Mouse (Mus musculus): ENCODE results near the gene Tmem54. TPM values are rescaled to one million over a fixed set of nuclear protein-coding genes. Genes with fewer than 3 reads are reported as not detected.

The Tmem54 gene
- total RNA-seq, 2 experiments from 2014 or later: not detected

DNA sequence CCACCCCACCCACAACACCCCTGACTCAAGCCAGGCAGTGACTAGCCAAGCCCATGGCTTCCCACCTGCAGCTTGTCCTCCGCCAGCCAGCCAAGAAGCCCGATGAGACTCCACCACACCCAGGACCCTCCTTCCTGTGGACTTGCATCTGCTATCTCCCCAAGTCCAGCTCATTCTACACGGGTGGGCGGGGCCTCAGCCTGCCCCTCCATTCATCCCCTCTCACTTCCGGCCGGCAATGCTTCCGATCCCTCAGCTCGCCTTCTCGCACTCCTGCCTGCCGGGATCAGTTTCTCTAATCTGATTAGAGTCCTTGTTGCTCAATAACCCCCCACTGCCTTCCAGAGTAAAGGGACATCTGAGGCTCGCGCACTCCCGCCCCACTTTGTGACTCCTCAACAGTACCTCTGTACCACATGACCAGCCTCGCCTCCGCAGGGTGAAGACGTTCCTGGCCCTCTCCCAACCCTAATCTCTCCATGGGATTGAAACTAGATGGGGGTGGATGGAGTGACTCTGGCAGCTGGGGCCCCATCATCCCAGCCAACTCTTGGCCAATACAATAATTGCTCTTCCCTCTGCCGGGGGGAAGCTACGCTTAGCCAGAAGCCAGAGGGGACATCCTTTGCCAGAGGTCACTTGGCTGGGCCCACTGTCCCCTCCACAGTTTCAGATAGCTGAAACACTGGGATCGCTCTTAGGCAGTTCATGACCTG, 20.5 kb downstream of the Tmem54 start:
- ATAC-seq (replicated peaks; ENCODE audit: poor library complexity, severe bottlenecking): no peak

- ATAC-seq (replicated peaks; ENCODE audit: poor library complexity, severe bottlenecking): no peak
Measured at GRCm38 (mm10) chr4:129128582-129129338, 23.4 kb downstream of the Tmem54 start.

- no peak for ATAC-seq (replicated peaks; ENCODE audit: poor library complexity, severe bottlenecking)
Measured at GRCm38 (mm10) chr4:129129387-129129786, 24.0 kb downstream of the Tmem54 start.

GRCm38 (mm10) chr4:129130149-129130548, 24.8 kb downstream of the Tmem54 start:
- ATAC-seq (replicated peaks; ENCODE audit: poor library complexity, severe bottlenecking): peak; percentile 55; the same call in 1 of the 2 replicates

DNA sequence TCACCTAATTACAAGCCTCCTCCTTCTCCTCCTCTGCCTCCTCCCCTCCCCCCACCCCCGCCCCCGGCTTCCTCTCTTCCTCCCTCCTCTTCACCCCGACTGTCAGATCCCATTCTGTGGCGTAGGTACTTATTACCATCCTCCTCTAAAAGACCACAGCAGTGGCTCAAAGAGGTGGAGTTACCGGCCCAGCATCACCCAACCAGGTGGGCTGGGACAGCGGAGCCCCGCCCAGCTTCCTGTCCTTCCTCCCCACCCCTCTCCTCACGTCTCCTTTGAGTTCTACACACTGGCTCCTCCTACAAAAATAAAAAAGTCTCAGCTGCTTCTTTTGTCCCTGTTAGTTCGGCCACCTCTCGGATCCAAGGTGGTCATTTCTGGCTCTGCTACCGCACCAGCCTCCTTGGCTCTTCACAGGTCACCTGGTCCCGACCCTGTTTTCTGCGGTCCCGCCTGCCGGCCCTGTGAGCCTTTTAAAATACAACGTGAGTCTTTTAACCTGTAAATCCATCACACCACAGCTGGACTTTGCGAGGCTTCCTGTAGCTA, 25.5 kb downstream of the Tmem54 start:
- peak; percentile 66 for ATAC-seq (replicated peaks; ENCODE audit: poor library complexity, severe bottlenecking)

GRCm38 (mm10) chr4:129134799-129135585, 29.6 kb downstream of the Tmem54 start:
- ATAC-seq (replicated peaks; ENCODE audit: poor library complexity, severe bottlenecking): peak; percentile 62

- ATAC-seq (replicated peaks; ENCODE audit: poor library complexity, severe bottlenecking): no peak
Measured at GRCm38 (mm10) chr4:129135637-129136036, 30.3 kb downstream of the Tmem54 start.

GRCm38 (mm10) chr4:129136189-129136578, 30.8 kb downstream of the Tmem54 start:
- no peak for ATAC-seq (replicated peaks; ENCODE audit: poor library complexity, severe bottlenecking)

GRCm38 (mm10) chr4:129136579-129137391, 31.4 kb downstream of the Tmem54 start, which contains the start of gene Fndc5:
Gene Fndc5, plus strand, starts transcription at chr4:129136999.
- no peak; the same call in 1 of the 2 replicates for ATAC-seq (replicated peaks; ENCODE audit: poor library complexity, severe bottlenecking)

GRCm38 (mm10) chr4:129137392-129138321, 32.3 kb downstream of the Tmem54 start:
- no peak for ATAC-seq (replicated peaks; ENCODE audit: poor library complexity, severe bottlenecking)

- no peak for ATAC-seq (replicated peaks; ENCODE audit: poor library complexity, severe bottlenecking)
Measured at GRCm38 (mm10) chr4:129139642-129140041, 34.3 kb downstream of the Tmem54 start.

- ATAC-seq (replicated peaks; ENCODE audit: poor library complexity, severe bottlenecking): no peak
Measured at GRCm38 (mm10) chr4:129140808-129141207, 35.5 kb downstream of the Tmem54 start.

- no peak for ATAC-seq (replicated peaks; ENCODE audit: poor library complexity, severe bottlenecking)
Measured at GRCm38 (mm10) chr4:129141560-129142438, 36.5 kb downstream of the Tmem54 start.

- peak; percentile 90 for ATAC-seq (replicated peaks; ENCODE audit: poor library complexity, severe bottlenecking)
Measured at GRCm38 (mm10) chr4:129142439-129143045, 37.2 kb downstream of the Tmem54 start.

GRCm38 (mm10) chr4:129143509-129143908, 38.2 kb downstream of the Tmem54 start:
- ATAC-seq (replicated peaks; ENCODE audit: poor library complexity, severe bottlenecking): no peak

DNA sequence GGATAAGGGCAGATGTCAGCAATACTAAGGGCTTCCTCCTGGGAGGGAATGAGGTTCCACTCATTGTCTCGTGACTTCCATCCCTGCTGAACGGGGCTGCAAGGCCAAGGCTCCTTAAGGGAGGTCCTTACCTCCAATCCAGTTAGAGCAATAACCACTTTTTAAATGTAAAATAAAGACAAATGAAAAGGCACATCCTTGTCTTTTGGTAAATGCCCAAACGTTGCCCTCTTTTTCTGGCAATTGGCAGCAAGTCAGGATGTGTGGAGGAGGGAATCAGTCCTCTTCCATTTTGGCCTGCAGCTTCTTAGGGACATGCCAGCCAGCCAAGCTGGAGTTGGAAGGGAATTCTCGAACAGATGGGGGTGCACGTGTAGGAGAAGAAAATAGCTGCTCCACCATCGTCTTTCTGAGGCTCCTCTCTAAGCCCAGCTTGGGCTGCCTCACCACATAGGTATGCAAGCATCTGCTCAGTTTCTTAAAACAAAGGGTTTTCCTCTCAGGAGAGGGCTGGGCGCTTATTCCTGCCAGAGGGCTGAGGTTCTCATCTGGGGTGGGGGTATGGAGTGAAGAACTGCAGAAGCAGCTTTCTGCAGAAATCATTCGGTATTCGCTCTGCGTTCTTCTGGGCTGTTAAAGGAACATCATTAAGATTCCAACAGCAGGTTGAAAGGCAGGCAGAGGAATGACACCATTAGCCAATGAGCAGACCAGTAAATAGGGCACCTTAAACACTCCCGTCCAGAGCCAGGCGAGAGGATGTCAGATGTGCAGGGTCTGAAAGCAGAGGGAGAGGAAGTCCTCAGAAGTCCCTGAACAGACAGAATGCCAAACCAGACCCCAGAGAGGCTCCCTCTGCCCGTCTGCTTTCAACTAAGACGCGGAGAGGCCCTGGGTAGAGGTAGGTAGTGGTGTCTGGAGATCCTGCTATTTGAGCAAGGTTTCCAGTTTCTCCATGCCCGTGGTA, 39.3 kb downstream of the Tmem54 start:
- no peak for ATAC-seq (replicated peaks; ENCODE audit: poor library complexity, severe bottlenecking)

Measured in granulocyte monocyte progenitor cell, adult 5-6 weeks (primary cell).